Comparison of ENCODE assay signal across 26 mouse cellular contexts in the genomic region with DNA sequence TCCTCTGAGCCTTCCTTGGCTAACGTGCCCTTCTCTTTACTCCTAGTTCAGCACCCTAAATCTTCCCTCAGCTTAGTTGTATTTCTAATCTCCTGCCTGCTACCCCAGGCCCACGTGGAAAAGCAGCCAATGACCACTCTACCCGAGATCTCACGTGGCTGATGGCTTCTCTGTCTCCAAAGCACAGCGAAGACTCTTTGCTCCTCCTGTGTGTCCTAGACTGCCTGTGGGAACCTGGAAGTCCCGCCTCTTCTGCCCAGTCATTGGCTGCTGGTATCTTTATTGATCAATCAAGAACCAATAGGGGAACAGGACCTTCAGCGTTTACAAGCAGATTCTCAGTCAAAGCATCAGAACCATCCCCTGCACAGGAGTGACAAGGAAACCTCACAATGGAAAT. TPM values are rescaled to one million over a fixed set of nuclear protein-coding genes. Genes with fewer than 3 reads are reported as not detected.
DNase-seq lines count a peak whose midpoint lies in the region; ATAC-seq and TF ChIP-seq lines count a peak whose summit lies in the region.
"Had no signal": no experiment of that assay in that cellular context is flagged by ENCODE, and none has a peak within 500 bp of the region (broad histone marks: within the 10 kb centered on the region; RNA-seq: fewer than 3 reads in every experiment).

No protein-coding gene starts in this region.

- H3K4me3 ChIP-seq in forebrain, embryonic 10.5 days, result no peak overlapping the region
- H3K4me3 ChIP-seq in forebrain, embryonic 13.5 days, result no peak overlapping the region
- H3K4me3 ChIP-seq in midbrain, embryonic 10.5 days, result no peak overlapping the region
- H3K4me3 ChIP-seq in midbrain, postnatal 0 days (ENCODE audit: low read depth, low read length), result no peak overlapping the region
- H3K4me3 ChIP-seq: liver, embryonic 15.5 days; lung, embryonic 15.5 days; myocyte; neural tube, embryonic 13.5 days had no signal

- H3K36me3 ChIP-seq in forebrain, embryonic 10.5 days (replicated peaks), result no peaks in the 10 kb centered on the region
- H3K36me3 ChIP-seq in forebrain, embryonic 13.5 days (ENCODE audit: poor library complexity, severe bottlenecking), result no peaks in the 10 kb centered on the region
- no peaks in the 10 kb centered on the region for H3K36me3 ChIP-seq in midbrain, embryonic 10.5 days
- no peaks in the 10 kb centered on the region for H3K36me3 ChIP-seq in midbrain, postnatal 0 days (ENCODE audit: insufficient read depth, low read length)
- H3K36me3 ChIP-seq: liver, embryonic 15.5 days; lung, embryonic 15.5 days; neural tube, embryonic 13.5 days had no signal

- H3K9ac ChIP-seq in forebrain, embryonic 13.5 days, result no peak overlapping the region
- H3K9ac ChIP-seq in midbrain, postnatal 0 days (replicated peaks; ENCODE audit: low read length, poor library complexity, severe bottlenecking), result no peak overlapping the region
- H3K9ac ChIP-seq: liver, embryonic 15.5 days; lung, embryonic 15.5 days; neural tube, embryonic 13.5 days had no signal

- H3K27me3 ChIP-seq in forebrain, embryonic 10.5 days (ENCODE audit: poor library complexity, severe bottlenecking), result no peaks in the 10 kb centered on the region
- no peaks in the 10 kb centered on the region for H3K27me3 ChIP-seq in forebrain, embryonic 13.5 days
- no peaks in the 10 kb centered on the region for H3K27me3 ChIP-seq in midbrain, embryonic 10.5 days (ENCODE audit: low read depth, poor library complexity, severe bottlenecking)
- no peaks in the 10 kb centered on the region for H3K27me3 ChIP-seq in midbrain, postnatal 0 days (ENCODE audit: insufficient read depth, low read length)
- H3K27me3 ChIP-seq: liver, embryonic 15.5 days; lung, embryonic 15.5 days; neural tube, embryonic 13.5 days had no signal

- no peak for ATAC-seq in forebrain, embryonic 13.5 days
- no peak for ATAC-seq in midbrain, postnatal 0 days (ENCODE audit: low FRiP score)
- ATAC-seq: intestine, postnatal 0 days had no signal

- peaks cover 5% of the 10 kb centered on the region for H3K9me3 ChIP-seq in forebrain, embryonic 10.5 days
- H3K9me3 ChIP-seq in forebrain, embryonic 13.5 days (replicated peaks), result peaks cover 4% of the 10 kb centered on the region; the same call in 1 of the 2 replicates
- peaks cover 13% of the 10 kb centered on the region; the same call in 1 of the 2 replicates for H3K9me3 ChIP-seq in midbrain, embryonic 10.5 days (replicated peaks)
- no peaks in the 10 kb centered on the region for H3K9me3 ChIP-seq in midbrain, postnatal 0 days (ENCODE audit: low read length)
- H3K9me3 ChIP-seq: liver, embryonic 15.5 days; lung, embryonic 15.5 days; neural tube, embryonic 13.5 days had no signal

- no peak overlapping the region for H3K4me2 ChIP-seq in forebrain, embryonic 13.5 days
- H3K4me2 ChIP-seq in midbrain, postnatal 0 days (ENCODE audit: low read depth, low read length, poor library complexity, severe bottlenecking), result no peak overlapping the region
- H3K4me2 ChIP-seq: heart, embryonic 11.5 days; liver, embryonic 15.5 days; lung, embryonic 15.5 days; neural tube, embryonic 13.5 days had no signal

- H3K4me1 ChIP-seq in forebrain, embryonic 10.5 days, result peaks cover 21% of the 10 kb centered on the region
- H3K4me1 ChIP-seq in forebrain, embryonic 13.5 days, result peaks cover 22% of the 10 kb centered on the region
- H3K4me1 ChIP-seq in midbrain, embryonic 10.5 days, result peaks cover 4% of the 10 kb centered on the region; the same call in 1 of the 2 replicates
- no peaks in the 10 kb centered on the region for H3K4me1 ChIP-seq in midbrain, postnatal 0 days (ENCODE audit: insufficient read depth, low read length)
- H3K4me1 ChIP-seq: liver, embryonic 15.5 days; lung, embryonic 15.5 days had no signal

- WGBS in forebrain, embryonic 10.5 days, result 82% methylated on average over 7 of the region's 7 CpGs
- WGBS in forebrain, embryonic 13.5 days, result 78% methylated on average over 7 of the region's 7 CpGs
- 81% methylated on average over 7 of the region's 7 CpGs for WGBS in midbrain, embryonic 10.5 days
- 70% methylated on average over 7 of the region's 7 CpGs for WGBS in midbrain, postnatal 0 days

- no peak for TF ChIP-seq CTCF in midbrain, postnatal 0 days (IDR thresholded peaks at IDR 0.05)

- H3K27ac ChIP-seq in forebrain, embryonic 10.5 days, result peak overlapping the region; percentile 75
- no peak overlapping the region for H3K27ac ChIP-seq in forebrain, embryonic 13.5 days
- peak overlapping the region; percentile 4; the same call in 1 of the 2 replicates for H3K27ac ChIP-seq in midbrain, embryonic 10.5 days (replicated peaks)
- no peak overlapping the region for H3K27ac ChIP-seq in midbrain, postnatal 0 days (ENCODE audit: low read depth, low read length)
- H3K27ac ChIP-seq: liver, embryonic 15.5 days; lung, embryonic 15.5 days; neural tube, embryonic 13.5 days had no signal

- intact Hi-C loops in heart, postnatal 10 days (cut with DNase I), result no loop called here

- DNase-seq in forebrain, embryonic 10.5 days (ENCODE audit: extremely low spot score, low spot score), result no peak
- DNase-seq in midbrain, embryonic 10.5 days (ENCODE audit: low spot score), result no peak
- DNase-seq in midbrain, postnatal 0 days (ENCODE audit: low spot score), result no peak
- peak; percentile 76 for DNase-seq in ZHBTc4 (ENCODE audit: low read depth, low spot score)
- DNase-seq in heart, adult 18-20 months, result no peak
- DNase-seq in heart, postnatal 10 days, result no peak
- DNase-seq: adrenal gland, postnatal 25 days; cerebellum, adult 9-10 months; kidney, postnatal 4 days; liver; lung, postnatal 4 days; thymus, adult 18-20 months; thymus, postnatal 36 days had no signal

RNA-seq across cellular contexts. Expression of gene Gm19935, which starts 54.8 kb away (rescaled TPM):
- not detected in 2 replicates for polyA plus RNA-seq in forebrain, embryonic 10.5 days (2016; fragmentation: Nextera tagmentation; extraction: Ambion mirVana)
- 0.43 TPM in 1 of 2 replicates, not detected in the other for polyA plus RNA-seq in forebrain, embryonic 13.5 days (2015; fragmentation: Nextera tagmentation; extraction: Ambion mirVana)
- polyA plus RNA-seq in midbrain, embryonic 10.5 days (2016; fragmentation: Nextera tagmentation; extraction: Ambion mirVana), result not detected in 2 replicates
- total RNA-seq in midbrain, postnatal 0 days (2014; rRNA removed), result 1.4 and 1.8 TPM in 2 replicates
- polyA plus RNA-seq in midbrain, postnatal 0 days (2015; fragmentation: Nextera tagmentation; extraction: Ambion mirVana), result 1.8 and 2.5 TPM in 2 replicates
- total RNA-seq in heart, adult 18-20 months (2021), result 1 to 10 TPM in 1 of 2 experiments, not detected in 1; 1.0 TPM
- not detected for total RNA-seq in heart, postnatal 10 days (2021)
- total RNA-seq: adrenal gland, postnatal 25 days; gastrocnemius, adult 8-10 months; granulocyte monocyte progenitor cell, adult 5-6 weeks; megakaryocyte-erythroid progenitor cell, adult 5-6 weeks had no signal
- polyA plus RNA-seq: heart, embryonic 11.5 days; intestine, postnatal 0 days; kidney, embryonic 16.5 days; liver, embryonic 15.5 days; myocyte; spleen, adult 2 months; stomach, embryonic 14.5 days had no signal

Comparison
In these comparisons a context has a peak if more than half of its experiments do, and no peak if none do; other contexts are left out.
1. H3K27ac ChIP-seq: peak in forebrain, embryonic 10.5 days (single experiment) and midbrain, embryonic 10.5 days (single experiment); none in forebrain, embryonic 13.5 days (single experiment) and midbrain, postnatal 0 days (single experiment).